Mouse (Mus musculus) spleen, postnatal 4 days (tissue): Measurements from ENCODE around the gene Rasl10b.

ENCODE experiments used
- DNase-seq, 2 experiments: peaks; one replicate each; pipeline ENCODE4 v3.0.0; 2022; ENCODE audit warnings: low spot score in 2 of 2

Rasl10b gene

DNA sequence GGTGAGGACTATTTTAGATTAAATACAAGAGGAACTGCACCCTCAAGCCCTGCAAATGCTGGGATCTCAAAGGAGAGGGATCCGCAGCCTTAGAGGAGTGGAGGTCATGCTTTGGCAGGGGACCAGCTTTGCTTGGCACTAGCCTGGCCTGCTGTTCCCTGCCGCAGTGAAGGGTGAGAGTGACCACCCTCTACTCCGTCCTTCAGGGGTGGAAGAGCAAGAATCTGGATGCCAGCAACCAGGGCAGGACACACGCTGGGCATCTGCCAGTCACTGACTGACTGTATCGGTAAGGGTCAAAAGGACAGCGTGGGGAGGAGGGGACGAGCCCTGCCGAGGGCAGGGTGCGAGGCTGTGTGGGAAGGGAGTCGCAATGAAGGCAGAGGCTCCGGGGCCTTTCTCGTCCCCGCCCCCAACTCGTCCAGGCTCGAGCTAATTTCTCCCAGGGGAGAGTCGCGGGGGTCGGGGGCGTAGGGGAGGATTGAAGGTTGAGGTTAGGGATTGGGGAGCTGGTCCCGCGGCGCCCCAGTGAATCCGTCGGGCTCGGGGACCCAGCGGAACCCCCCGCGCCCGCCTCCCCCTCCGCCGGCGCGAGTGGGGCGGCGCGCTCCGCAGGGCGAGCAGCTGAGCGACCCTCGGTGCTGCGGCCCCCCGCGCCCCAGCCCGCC is at the start of gene Rasl10b:
Gene Rasl10b (plus strand): TSS at position 51 of the 668 bp plus-strand sequence.
- DNase-seq: no peak

DNA sequence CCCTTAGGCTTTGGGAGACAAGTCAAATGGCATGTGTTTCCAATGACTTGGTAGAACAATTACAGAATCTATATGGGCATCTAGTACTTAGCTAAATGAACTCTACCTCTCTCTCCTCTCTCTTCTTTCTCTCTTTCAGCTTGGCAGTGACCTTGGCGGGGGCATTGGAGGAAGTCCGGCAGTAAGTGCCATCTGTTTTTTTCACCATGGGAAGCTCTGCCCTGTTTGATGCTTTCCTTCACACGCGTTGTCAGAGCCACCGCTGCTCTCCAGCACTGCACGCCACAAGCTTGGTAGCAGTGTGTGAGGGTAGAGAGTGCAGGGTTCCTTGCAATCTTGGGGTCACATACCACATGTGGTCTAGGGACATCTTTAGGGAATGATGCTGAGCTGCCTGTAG is 44.3 kb upstream of the Rasl10b start:
- DNase-seq: no peak

GRCm38 (mm10) chr11:83371267-83371666 is 37.7 kb upstream of the Rasl10b start:
- DNase-seq: no peak

GRCm38 (mm10) chr11:83379745-83380341 is 29.1 kb upstream of the Rasl10b start:
- no peak for DNase-seq

DNA sequence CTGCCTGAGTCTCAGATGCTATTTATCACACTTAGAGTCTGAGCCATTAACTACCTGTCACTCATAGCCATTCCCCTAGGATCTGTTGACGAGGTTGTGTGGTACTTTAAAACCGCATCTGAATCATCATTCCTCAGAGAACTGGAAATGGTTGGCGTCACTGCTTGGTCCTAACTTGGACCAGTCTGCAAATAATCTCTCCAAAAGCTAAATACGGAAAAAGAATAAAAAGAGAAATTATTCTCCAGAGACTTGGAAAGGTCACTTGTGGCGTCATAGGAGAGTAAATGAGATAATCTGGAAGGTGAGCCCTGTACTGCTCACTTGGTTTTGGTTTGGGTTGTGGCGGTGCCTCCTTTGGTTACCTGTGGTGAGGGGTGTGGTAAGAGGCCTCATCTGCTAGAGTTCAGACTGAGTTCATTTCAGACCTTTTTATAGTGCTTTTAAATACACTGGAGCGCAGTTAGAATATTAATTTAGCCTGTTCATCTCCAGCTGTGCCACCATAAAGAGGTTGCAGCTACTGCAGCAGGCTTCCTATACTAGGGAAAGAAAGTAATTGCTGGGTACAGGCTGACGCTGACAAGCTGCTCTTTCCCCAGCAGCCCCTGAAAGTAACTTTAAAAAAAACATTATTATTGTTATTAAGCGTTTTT is 25.9 kb upstream of the Rasl10b start:
- no peak for DNase-seq

DNA sequence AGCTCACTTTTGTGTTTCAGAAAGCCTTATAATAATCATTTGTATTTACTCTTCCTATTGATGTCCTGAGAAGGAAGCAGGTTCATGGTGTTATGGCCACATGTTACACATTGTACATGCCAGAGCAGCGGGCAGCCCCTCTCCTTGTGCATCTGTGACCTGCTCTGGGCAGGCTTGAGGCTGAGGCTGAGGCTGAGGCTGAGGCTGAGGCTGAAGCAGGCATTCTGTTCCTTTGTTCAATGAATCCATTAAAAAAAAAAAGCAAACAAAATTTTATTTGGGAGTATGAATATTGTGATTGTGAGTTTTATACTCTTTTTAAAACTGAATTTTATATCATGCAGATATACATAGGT is 25.4 kb upstream of the Rasl10b start:
- DNase-seq: no peak

DNA sequence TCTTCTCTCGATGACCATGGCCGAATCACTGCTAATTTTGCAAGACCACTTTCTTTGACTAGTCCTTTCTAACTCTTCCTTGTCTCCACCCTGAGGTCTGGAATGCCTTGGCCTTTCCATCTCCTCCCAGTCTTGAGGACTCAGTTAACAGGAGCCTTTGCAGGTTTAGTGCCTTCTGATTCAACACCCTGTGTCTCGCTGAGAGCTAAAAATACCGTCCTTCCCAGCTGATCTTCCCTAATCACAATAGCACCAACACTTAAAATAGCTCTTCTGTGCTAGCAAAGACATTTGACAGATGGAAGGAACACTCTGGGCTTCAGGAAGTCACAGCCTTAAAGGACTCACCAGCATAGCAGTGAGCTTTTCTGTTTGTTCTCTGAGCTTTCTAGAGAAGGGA is 15.9 kb upstream of the Rasl10b start:
- no peak for DNase-seq

DNA sequence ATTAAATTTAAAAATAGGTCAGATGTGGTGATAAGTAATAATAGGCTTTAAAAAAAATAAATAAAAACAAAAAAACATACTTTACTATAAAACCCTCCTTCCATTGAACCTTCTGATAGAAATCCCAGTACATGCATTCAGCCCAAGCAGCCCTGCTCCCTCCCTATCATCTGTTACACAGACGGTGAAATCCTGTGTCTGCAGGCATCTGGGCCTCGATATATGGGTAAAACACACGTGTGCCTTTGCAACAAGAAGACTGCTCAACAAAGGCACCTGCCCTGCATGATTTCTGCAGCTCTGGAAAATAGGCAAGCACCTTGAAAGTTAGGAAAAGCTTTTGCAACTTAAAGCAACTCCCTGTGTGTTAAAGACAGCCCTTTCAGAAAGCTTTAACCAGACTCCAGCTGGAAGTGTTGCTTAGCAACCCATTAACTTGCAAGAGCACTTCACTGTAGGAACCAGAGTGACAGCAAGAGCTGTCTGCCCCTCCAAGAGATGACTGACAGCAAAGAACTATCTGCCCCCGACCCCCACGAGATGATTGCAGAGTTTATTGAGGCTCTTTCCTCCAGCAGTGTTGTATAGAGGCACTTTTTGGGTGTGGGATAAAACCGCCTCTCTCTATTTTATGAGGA is 14.0 kb upstream of the Rasl10b start:
- DNase-seq: no peak

DNA sequence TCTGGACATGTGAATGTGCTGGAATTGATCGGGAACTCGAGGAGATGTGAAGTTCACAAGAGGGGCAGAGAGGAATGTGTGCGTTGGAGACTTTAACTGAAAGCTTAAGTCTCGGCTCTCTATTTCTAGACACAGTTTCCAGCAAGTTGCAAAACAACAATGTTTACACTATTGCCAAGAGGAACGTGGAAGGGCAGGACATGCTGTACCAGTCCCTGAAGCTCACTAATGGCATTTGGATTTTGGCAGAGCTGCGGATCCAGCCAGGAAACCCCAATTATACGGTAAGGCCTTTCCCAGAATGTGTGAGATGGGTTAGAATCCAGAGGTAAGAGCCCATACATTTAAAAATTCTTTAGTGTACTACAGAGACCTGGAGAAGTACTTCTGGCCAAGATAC is 11.3 kb upstream of the Rasl10b start:
- no peak for DNase-seq

GRCm38 (mm10) chr11:83398724-83399123 is 10.2 kb upstream of the Rasl10b start:
- DNase-seq: no peak

- DNase-seq: no peak
These were observed 5.2 kb upstream of the Rasl10b start for GRCm38 (mm10) chr11:83403787-83404186.

GRCm38 (mm10) chr11:83406391-83406790 is 2.5 kb upstream of the Rasl10b start:
- no peak for DNase-seq

GRCm38 (mm10) chr11:83408242-83408641 is 695 bp upstream of the Rasl10b start:
- DNase-seq: no peak

GRCm38 (mm10) chr11:83409792-83410291 is 905 bp downstream of the Rasl10b start:
- DNase-seq: no peak

DNA sequence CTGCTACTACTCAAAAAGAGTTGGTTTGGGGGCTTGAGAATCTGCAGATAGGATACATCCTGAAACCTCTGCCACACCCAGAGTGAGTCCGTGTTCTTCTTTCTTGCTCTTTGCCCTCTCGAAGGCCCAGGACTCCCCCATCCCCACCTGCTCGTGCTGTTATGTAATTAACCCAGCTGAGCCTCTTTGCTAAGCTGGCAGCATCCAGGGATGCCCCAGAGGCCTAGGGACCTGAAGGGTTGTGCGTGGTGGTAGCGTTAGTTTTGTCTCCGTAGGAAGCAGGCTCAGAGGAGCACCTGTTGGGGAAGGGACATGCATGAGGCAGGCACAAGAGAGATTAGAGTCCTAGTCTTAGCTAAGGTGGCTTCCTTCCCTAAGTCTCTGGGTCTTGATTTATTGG is 1.6 kb downstream of the Rasl10b start:
- DNase-seq: no peak

- DNase-seq: peak in 1 of 2 experiments; percentile 40
These were observed 8.1 kb downstream of the Rasl10b start for GRCm38 (mm10) chr11:83417080-83417479.

DNA sequence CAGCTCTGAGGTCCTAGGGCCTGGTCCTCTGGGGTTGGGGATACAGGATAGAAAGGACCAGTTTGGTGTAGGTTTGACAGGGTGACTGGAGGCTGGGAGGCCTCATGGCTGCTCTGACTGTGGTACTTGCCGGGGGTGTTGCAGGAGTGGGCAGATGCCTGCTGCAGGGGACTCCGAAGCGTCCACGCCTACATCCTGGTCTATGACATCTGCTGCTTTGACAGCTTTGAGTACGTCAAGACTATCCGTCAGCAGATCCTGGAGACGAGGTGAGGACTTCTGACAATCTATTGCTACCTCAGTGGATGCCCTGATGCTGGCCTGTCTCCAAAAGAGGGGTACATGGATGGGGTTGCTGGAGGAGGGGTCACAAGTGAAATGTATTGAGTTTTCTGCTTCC is 8.8 kb downstream of the Rasl10b start:
- no peak for DNase-seq

DNA sequence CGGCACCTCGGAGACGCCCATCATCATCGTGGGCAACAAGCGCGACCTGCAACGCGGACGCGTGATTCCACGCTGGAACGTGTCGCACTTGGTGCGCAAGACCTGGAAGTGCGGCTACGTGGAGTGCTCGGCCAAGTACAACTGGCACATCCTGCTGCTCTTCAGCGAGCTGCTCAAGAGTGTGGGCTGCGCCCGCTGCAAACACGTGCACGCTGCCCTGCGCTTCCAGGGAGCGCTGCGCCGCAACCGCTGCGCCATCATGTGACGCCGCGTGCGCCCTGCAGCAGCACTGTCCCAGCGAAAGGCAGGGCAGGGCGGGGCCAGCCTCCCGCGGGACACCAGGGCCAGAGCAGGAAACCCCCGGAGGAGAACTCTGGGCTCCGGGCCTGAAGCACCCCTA is 9.6 kb downstream of the Rasl10b start:
- DNase-seq: no peak

DNA sequence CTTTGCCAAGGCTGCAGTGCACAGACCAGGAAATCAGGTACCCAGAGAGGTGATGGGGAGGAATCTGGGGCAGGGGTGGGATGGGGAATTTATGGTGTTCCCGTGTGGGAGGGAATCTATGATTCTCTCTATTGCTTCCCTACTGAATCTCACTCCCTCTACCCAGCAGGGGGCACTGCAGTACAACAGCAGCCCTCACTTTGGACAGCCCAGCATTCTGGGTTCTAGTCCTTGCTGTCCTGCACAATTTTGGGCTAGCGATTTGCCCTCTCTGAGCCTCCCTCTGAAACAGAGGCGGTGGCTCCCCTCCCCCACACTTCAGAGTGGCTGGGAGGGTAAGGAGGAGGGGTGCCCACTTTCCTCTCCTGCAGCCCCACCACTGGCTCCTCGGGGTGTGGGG is 11.4 kb downstream of the Rasl10b start:
- no peak for DNase-seq

GRCm38 (mm10) chr11:83421305-83421704 is 12.4 kb downstream of the Rasl10b start:
- peak; percentile 53 to 87 for DNase-seq

DNA sequence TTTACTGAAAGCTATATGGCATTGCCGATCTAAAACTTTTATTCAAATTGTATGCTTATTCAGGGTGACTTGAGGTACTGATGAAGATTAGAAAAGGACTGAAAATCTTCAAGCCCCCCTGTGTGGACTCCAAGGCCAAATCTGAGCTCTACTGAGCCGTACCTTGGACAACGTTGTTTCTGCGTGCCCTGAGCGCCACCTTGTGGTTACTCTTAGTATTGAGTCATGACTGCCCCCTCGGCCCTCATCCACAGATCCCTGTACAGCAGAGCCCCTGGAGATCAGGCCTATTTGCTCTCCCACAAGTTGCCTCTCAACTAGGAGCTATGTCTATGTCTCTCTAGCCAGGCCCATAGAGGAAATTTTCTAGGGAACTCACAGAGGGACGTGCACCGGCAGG is 15.7 kb downstream of the Rasl10b start:
- DNase-seq: peak; percentile 70 to 89

GRCm38 (mm10) chr11:83426964-83427363 is 18.0 kb downstream of the Rasl10b start:
- no peak for DNase-seq

DNA sequence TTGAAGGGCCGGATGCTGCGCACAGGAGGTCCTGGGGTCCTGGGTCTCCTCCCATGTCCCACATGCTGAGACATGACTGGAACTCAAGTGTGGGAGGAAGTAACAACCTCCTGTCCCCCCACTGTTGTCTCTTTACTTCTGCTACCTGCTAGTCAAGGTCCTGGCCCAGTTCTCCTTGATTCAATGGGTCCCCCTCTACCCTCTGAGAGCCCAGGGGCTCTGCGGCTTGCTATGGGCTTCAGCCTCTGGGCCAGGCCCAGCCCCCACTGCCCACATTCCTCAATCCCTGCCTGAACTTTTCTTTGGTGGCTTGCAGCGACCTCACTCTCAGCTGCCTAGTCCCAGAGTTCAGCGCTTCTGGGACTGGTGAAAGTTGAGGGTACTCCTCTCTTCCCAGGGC is 20.4 kb downstream of the Rasl10b start, which contains the start of gene Gas2l2:
Gene Gas2l2 (minus strand): TSS at position 101 of the 400 bp plus-strand sequence.
- DNase-seq: no peak
